Mouse (Mus musculus): ENCODE results near the gene Emc9. TPM values are rescaled to one million over a fixed set of nuclear protein-coding genes. Genes with fewer than 3 reads are reported as not detected.
A peak's percentile ranks its signal among the peaks of the same experiment; 100 is the strongest.

The Emc9 gene
- polyA plus RNA-seq, 1 experiment, result 7.5 TPM

GRCm38 (mm10) chr14:55544334-55544733 is 40.8 kb downstream of the Emc9 start:
- H3K79me3 ChIP-seq (ENCODE audit: low read depth), result no peaks in the 10 kb centered on the region
- H3K79me2 ChIP-seq (ENCODE audit: control insufficient read depth, insufficient read depth), result peaks cover 20% of the 10 kb centered on the region
- H3K36me3 ChIP-seq (ENCODE audit: control insufficient read depth, insufficient read depth), result peaks cover 53% of the 10 kb centered on the region
- H3K4me3 ChIP-seq (ENCODE audit: insufficient read depth, poor library complexity, severe bottlenecking), result no peak overlapping the region
- H3K27me3 ChIP-seq (ENCODE audit: control insufficient read depth, insufficient read depth, insufficient read length), result no peaks in the 10 kb centered on the region
- TF ChIP-seq MYOD1 (IDR thresholded peaks at IDR 0.05; ENCODE audit: control insufficient read depth, insufficient read length, low read depth) (no peak), CEBPB (IDR thresholded peaks at IDR 0.05; ENCODE audit: low read depth) (no peak), CTCF (IDR thresholded peaks at IDR 0.05; ENCODE audit: control insufficient read depth, insufficient read depth, insufficient read length) (no peak), USF1 (IDR thresholded peaks at IDR 0.05; ENCODE audit: low read depth) (no peak), MAX (IDR thresholded peaks at IDR 0.05) (no peak), FOSL1 (IDR thresholded peaks at IDR 0.05; ENCODE audit: insufficient read depth, low read length, poor library complexity, severe bottlenecking) (no peak), MYOG (IDR thresholded peaks at IDR 0.05; ENCODE audit: control insufficient read depth, extremely low read depth, insufficient read length) (no peak)
- no peak overlapping the region for H3ac ChIP-seq (ENCODE audit: control insufficient read depth, insufficient read length, low read depth)

GRCm38 (mm10) chr14:55542268-55542667 is 42.8 kb downstream of the Emc9 start:
- no peak for TF ChIP-seq FOSL1 (IDR thresholded peaks at IDR 0.05; ENCODE audit: insufficient read depth, low read length, poor library complexity, severe bottlenecking)
- TF ChIP-seq MYOD1 (IDR thresholded peaks at IDR 0.05; ENCODE audit: control insufficient read depth, insufficient read length, low read depth), result no peak
- TF ChIP-seq CTCF (IDR thresholded peaks at IDR 0.05; ENCODE audit: control insufficient read depth, insufficient read depth, insufficient read length), result no peak
- no peak for TF ChIP-seq CEBPB (IDR thresholded peaks at IDR 0.05; ENCODE audit: low read depth)
- no peak for TF ChIP-seq MAX (IDR thresholded peaks at IDR 0.05)
- TF ChIP-seq MYOG (IDR thresholded peaks at IDR 0.05; ENCODE audit: control insufficient read depth, extremely low read depth, insufficient read length), result no peak
- no peak for TF ChIP-seq USF1 (IDR thresholded peaks at IDR 0.05; ENCODE audit: low read depth)
- H3K27me3 ChIP-seq (ENCODE audit: control insufficient read depth, insufficient read depth, insufficient read length), result no peaks in the 10 kb centered on the region
- no peak overlapping the region for H3K4me3 ChIP-seq (ENCODE audit: insufficient read depth, poor library complexity, severe bottlenecking)
- H3K79me2 ChIP-seq (ENCODE audit: control insufficient read depth, insufficient read depth), result peaks cover 20% of the 10 kb centered on the region
- no peak overlapping the region for H3ac ChIP-seq (ENCODE audit: control insufficient read depth, insufficient read length, low read depth)
- no peaks in the 10 kb centered on the region for H3K79me3 ChIP-seq (ENCODE audit: low read depth)
- H3K36me3 ChIP-seq (ENCODE audit: control insufficient read depth, insufficient read depth), result peaks cover 34% of the 10 kb centered on the region

GRCm38 (mm10) chr14:55540787-55541321 is 44.2 kb downstream of the Emc9 start:
- H3ac ChIP-seq (ENCODE audit: control insufficient read depth, insufficient read length, low read depth), result peak overlapping the region; percentile 81
- TF ChIP-seq FOSL1 (IDR thresholded peaks at IDR 0.05; ENCODE audit: insufficient read depth, low read length, poor library complexity, severe bottlenecking) (no peak), CEBPB (IDR thresholded peaks at IDR 0.05; ENCODE audit: low read depth) (no peak), USF1 (IDR thresholded peaks at IDR 0.05; ENCODE audit: low read depth) (no peak), MYOG (IDR thresholded peaks at IDR 0.05; ENCODE audit: control insufficient read depth, extremely low read depth, insufficient read length) (no peak), MAX (IDR thresholded peaks at IDR 0.05) (no peak), CTCF (IDR thresholded peaks at IDR 0.05; ENCODE audit: control insufficient read depth, insufficient read depth, insufficient read length) (no peak), MYOD1 (IDR thresholded peaks at IDR 0.05; ENCODE audit: control insufficient read depth, insufficient read length, low read depth) (no peak)
- H3K79me3 ChIP-seq (ENCODE audit: low read depth), result no peaks in the 10 kb centered on the region
- no peaks in the 10 kb centered on the region for H3K27me3 ChIP-seq (ENCODE audit: control insufficient read depth, insufficient read depth, insufficient read length)
- H3K4me3 ChIP-seq (ENCODE audit: insufficient read depth, poor library complexity, severe bottlenecking), result peak overlapping the region; percentile 50
- peaks cover 27% of the 10 kb centered on the region for H3K36me3 ChIP-seq (ENCODE audit: control insufficient read depth, insufficient read depth)
- H3K79me2 ChIP-seq (ENCODE audit: control insufficient read depth, insufficient read depth), result peaks cover 20% of the 10 kb centered on the region

- peak within 1 kb of the TSS; percentile 81 for H3ac ChIP-seq (ENCODE audit: control insufficient read depth, insufficient read length, low read depth)
- H3K27me3 ChIP-seq (ENCODE audit: control insufficient read depth, insufficient read depth, insufficient read length), result no peaks in the 10 kb centered on the region
- H3K36me3 ChIP-seq (ENCODE audit: control insufficient read depth, insufficient read depth), result peaks cover 20% of the 10 kb centered on the region
- H3K4me3 ChIP-seq (ENCODE audit: insufficient read depth, poor library complexity, severe bottlenecking), result peak within 1 kb of the TSS; percentile 50
- TF ChIP-seq MYOG (IDR thresholded peaks at IDR 0.05; ENCODE audit: control insufficient read depth, extremely low read depth, insufficient read length), result no peak
- peak; percentile 66 for TF ChIP-seq MAX (IDR thresholded peaks at IDR 0.05)
- H3K79me2 ChIP-seq (ENCODE audit: control insufficient read depth, insufficient read depth), result peaks cover 20% of the 10 kb centered on the region
- no peaks in the 10 kb centered on the region for H3K79me3 ChIP-seq (ENCODE audit: low read depth)
These were observed 44.9 kb downstream of the Emc9 start, which contains the start of gene Pck2 for GRCm38 (mm10) chr14:55540067-55540786. Gene Pck2, plus strand, starts transcription at chr14:55540266.

GRCm38 (mm10) chr14:55536116-55536745 is 48.9 kb downstream of the Emc9 start:
- Histone ChIP-seq H3K4me3 (ENCODE audit: insufficient read depth, poor library complexity, severe bottlenecking) (no peak overlapping the region), H3K79me2 (ENCODE audit: control insufficient read depth, insufficient read depth) (peaks cover 8% of the 10 kb centered on the region), H3K36me3 (ENCODE audit: control insufficient read depth, insufficient read depth) (no peaks in the 10 kb centered on the region), H3ac (ENCODE audit: control insufficient read depth, insufficient read length, low read depth) (no peak overlapping the region), H3K27me3 (ENCODE audit: control insufficient read depth, insufficient read depth, insufficient read length) (peaks cover 16% of the 10 kb centered on the region), H3K79me3 (ENCODE audit: low read depth) (no peaks in the 10 kb centered on the region)
- peak; percentile 72 for TF ChIP-seq CTCF (IDR thresholded peaks at IDR 0.05; ENCODE audit: control insufficient read depth, insufficient read depth, insufficient read length)
- TF ChIP-seq CEBPB (IDR thresholded peaks at IDR 0.05; ENCODE audit: low read depth), result no peak
- TF ChIP-seq MYOG (IDR thresholded peaks at IDR 0.05; ENCODE audit: control insufficient read depth, extremely low read depth, insufficient read length), result no peak
- no peak for TF ChIP-seq MYOD1 (IDR thresholded peaks at IDR 0.05; ENCODE audit: control insufficient read depth, insufficient read length, low read depth)
- no peak for TF ChIP-seq FOSL1 (IDR thresholded peaks at IDR 0.05; ENCODE audit: insufficient read depth, low read length, poor library complexity, severe bottlenecking)
- TF ChIP-seq USF1 (IDR thresholded peaks at IDR 0.05; ENCODE audit: low read depth), result no peak
- TF ChIP-seq MAX (IDR thresholded peaks at IDR 0.05), result no peak

Other genes with a start within 250 kb of the Emc9 start
- 45.9 TPM for gene Dhrs4, start 106.5 kb downstream of the Emc9 start, polyA plus RNA-seq (2012; fragmentation: generic; extraction: Trizol)
- gene Carmil3, start 94.7 kb downstream of the Emc9 start, polyA plus RNA-seq (2012; fragmentation: generic; extraction: Trizol), result 0.23 TPM
- not detected for gene Cpne6, start 74.9 kb downstream of the Emc9 start, polyA plus RNA-seq (2012; fragmentation: generic; extraction: Trizol)
- gene Nrl, start 60.3 kb downstream of the Emc9 start, polyA plus RNA-seq (2012; fragmentation: generic; extraction: Trizol), result not detected
- 87.9 TPM for gene Pck2, start 45.0 kb downstream of the Emc9 start, polyA plus RNA-seq (2012; fragmentation: generic; extraction: Trizol)
- gene Dcaf11, start 25.3 kb downstream of the Emc9 start, polyA plus RNA-seq (2012; fragmentation: generic; extraction: Trizol), result 15.8 TPM
- 0.16 TPM for gene A730061H03Rik, start 24.9 kb downstream of the Emc9 start, polyA plus RNA-seq (2012; fragmentation: generic; extraction: Trizol)
- 0.40 TPM for gene Fitm1, start 9.7 kb downstream of the Emc9 start, polyA plus RNA-seq (2012; fragmentation: generic; extraction: Trizol)
- 63.7 TPM for gene Psme1, start 7.2 kb downstream of the Emc9 start, polyA plus RNA-seq (2012; fragmentation: generic; extraction: Trizol)
- 110 TPM for gene Psme2, start 5.8 kb upstream of the Emc9 start, polyA plus RNA-seq (2012; fragmentation: generic; extraction: Trizol)
- 9.4 TPM for gene Rnf31, start 6.4 kb upstream of the Emc9 start, polyA plus RNA-seq (2012; fragmentation: generic; extraction: Trizol)
- 3.3 TPM for gene Irf9, start 18.3 kb upstream of the Emc9 start, polyA plus RNA-seq (2012; fragmentation: generic; extraction: Trizol)
- gene Rec8, start 32.7 kb upstream of the Emc9 start, polyA plus RNA-seq (2012; fragmentation: generic; extraction: Trizol), result not detected
- gene Ipo4, start 50.7 kb upstream of the Emc9 start, polyA plus RNA-seq (2012; fragmentation: generic; extraction: Trizol), result 113 TPM
- gene Gm49378, start 52.6 kb upstream of the Emc9 start, polyA plus RNA-seq (2012; fragmentation: generic; extraction: Trizol), result 0.13 TPM
- 72.9 TPM for gene Tm9sf1, start 58.5 kb upstream of the Emc9 start, polyA plus RNA-seq (2012; fragmentation: generic; extraction: Trizol)
- 0.43 TPM for gene Tssk4, start 64.9 kb upstream of the Emc9 start, polyA plus RNA-seq (2012; fragmentation: generic; extraction: Trizol)
- 16.5 TPM for gene Mdp1, start 75.2 kb upstream of the Emc9 start, polyA plus RNA-seq (2012; fragmentation: generic; extraction: Trizol)
- gene Gmpr2, start 86.6 kb upstream of the Emc9 start, polyA plus RNA-seq (2012; fragmentation: generic; extraction: Trizol), result 23.8 TPM
- gene Nedd8, start 86.8 kb upstream of the Emc9 start, polyA plus RNA-seq (2012; fragmentation: generic; extraction: Trizol), result 478 TPM
- 24.4 TPM for gene Tinf2, start 96.5 kb upstream of the Emc9 start, polyA plus RNA-seq (2012; fragmentation: generic; extraction: Trizol)
- gene Tgm1, start 128.6 kb upstream of the Emc9 start, polyA plus RNA-seq (2012; fragmentation: generic; extraction: Trizol), result 0.07 TPM
- 11.9 TPM for gene Rabggta, start 137.0 kb upstream of the Emc9 start, polyA plus RNA-seq (2012; fragmentation: generic; extraction: Trizol)
- gene Dhrs1, start 160.4 kb upstream of the Emc9 start, polyA plus RNA-seq (2012; fragmentation: generic; extraction: Trizol), result 63.7 TPM
- 38.6 TPM for gene Nop9, start 160.4 kb upstream of the Emc9 start, polyA plus RNA-seq (2012; fragmentation: generic; extraction: Trizol)
- gene Cideb, start 173.2 kb upstream of the Emc9 start, polyA plus RNA-seq (2012; fragmentation: generic; extraction: Trizol), result 0.05 TPM
- 0.09 TPM for gene Ltb4r2, start 176.1 kb upstream of the Emc9 start, polyA plus RNA-seq (2012; fragmentation: generic; extraction: Trizol)
- gene Ltb4r1, start 180.7 kb upstream of the Emc9 start, polyA plus RNA-seq (2012; fragmentation: generic; extraction: Trizol), result 0.05 TPM
- 0.02 TPM for gene Adcy4, start 198.8 kb upstream of the Emc9 start, polyA plus RNA-seq (2012; fragmentation: generic; extraction: Trizol)
- 0.55 TPM for gene Ripk3, start 203.6 kb upstream of the Emc9 start, polyA plus RNA-seq (2012; fragmentation: generic; extraction: Trizol)
- gene Nfatc4, start 237.8 kb upstream of the Emc9 start, polyA plus RNA-seq (2012; fragmentation: generic; extraction: Trizol), result 1.2 TPM